Mouse (Mus musculus): Measurements from ENCODE around the gene Spock1.

DNA sequence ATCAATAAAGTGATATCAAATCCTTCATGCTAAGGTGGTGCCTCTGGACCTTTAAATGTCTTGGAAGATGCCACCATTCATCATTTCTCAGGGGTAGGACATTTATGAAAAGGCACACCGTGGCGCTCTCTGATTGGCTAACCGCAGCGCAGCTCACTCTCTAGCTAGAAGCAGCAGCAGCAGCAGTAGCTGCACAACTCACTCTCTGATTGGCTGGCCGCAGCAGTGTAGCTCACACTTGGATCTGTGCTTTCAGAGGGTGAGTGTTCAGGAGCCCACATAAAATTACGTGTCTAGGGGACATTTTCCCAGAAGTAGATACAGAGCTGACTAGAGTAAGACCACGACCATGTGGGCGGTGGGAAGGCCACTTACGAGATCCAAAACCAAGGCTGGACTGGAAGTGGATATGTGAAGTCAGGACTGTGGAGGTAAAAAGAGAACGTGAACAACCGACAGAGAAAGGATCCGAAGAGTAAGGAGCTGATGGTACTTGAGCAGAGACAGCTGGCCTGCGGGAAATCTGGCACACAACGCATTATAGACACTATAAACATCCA, 535.9 kb downstream of the Spock1 start:
- TF ChIP-seq CTCF (IDR thresholded peaks at IDR 0.05; ENCODE audit: extremely low read depth, insufficient read length, insufficient replicate concordance, low read depth, low read length), result no peak
- no peak for TF ChIP-seq POLR2A (IDR thresholded peaks at IDR 0.05; ENCODE audit: low read depth, low read length)

Measured in small intestine, adult 2 months (tissue).